Mouse (Mus musculus) bone marrow macrophage, adult 2 months (primary cell): ENCODE results near the gene Ifi27l2b.
"Not testable (repeated sequence)": the region's sequence is repeated elsewhere in the genome, so short reads cannot be mapped to it uniquely, and the experiment has no call there.

Experiments used
- CTCF ChIP-seq: IDR thresholded peaks from 2 replicates; pipeline ENCODE4 v1.5.1; 2012; ENCODE audit warnings: low read depth, mild to moderate bottlenecking, low read length, moderate library complexity
- POLR2A ChIP-seq: IDR thresholded peaks from 2 replicates; pipeline ENCODE4 v1.6.1; 2012; ENCODE audit warnings: mild to moderate bottlenecking, low read depth, low read length, borderline replicate concordance

- TF ChIP-seq POLR2A, CTCF: not testable (repeated sequence)
Observed at GRCm38 (mm10) chr12:103444261-103444660, 12.8 kb downstream of the Ifi27l2b start.
